Mouse (Mus musculus) limb, embryonic 15.5 days (tissue): Measurements from ENCODE around the gene Gm9936. TPM values are rescaled to one million over a fixed set of nuclear protein-coding genes. Genes with fewer than 3 reads are reported as not detected.

Experiments used
- ATAC-seq: fragments of 200-750 bp; cut with Nextera tagmentation; 2 replicates; pipeline ENCODE4 v1.8.0; 2017; ENCODE audit warnings: low read depth, moderate TSS enrichment; ENCODE audit not compliant: insufficient number of reproducible peaks, low FRiP score, low TSS enrichment
- H3K27ac ChIP-seq: fragments of 300-500 bp; sonication (generic); 2 replicates; pipeline ENCODE4 v1.5.1; 2015; ENCODE audit warnings: moderate library complexity, mild to moderate bottlenecking, inconsistent platforms
- H3K27me3 ChIP-seq: fragments of 300-500 bp; sonication (generic); 2 replicates; pipeline ENCODE4 v1.6.1; 2015; ENCODE audit warnings: inconsistent platforms
- H3K36me3 ChIP-seq: fragments of 300-500 bp; sonication (generic); 2 replicates; pipeline ENCODE4 v1.6.1; 2015; ENCODE audit warnings: inconsistent platforms
- H3K4me1 ChIP-seq: fragments of 300-500 bp; sonication (generic); 2 replicates; pipeline ENCODE4 v1.6.1; 2015; ENCODE audit warnings: inconsistent platforms
- H3K4me2 ChIP-seq: fragments of 300-500 bp; sonication (generic); 2 replicates; pipeline ENCODE4 v1.6.1; 2015; ENCODE audit warnings: mild to moderate bottlenecking, inconsistent platforms
- H3K4me3 ChIP-seq: fragments of 300-500 bp; sonication (generic); 2 replicates; pipeline ENCODE4 v1.5.1; 2015; ENCODE audit warnings: mild to moderate bottlenecking, inconsistent platforms
- H3K9ac ChIP-seq: fragments of 300-500 bp; sonication (generic); 2 replicates; pipeline ENCODE4 v1.6.1; 2015; ENCODE audit warnings: inconsistent platforms
- H3K9me3 ChIP-seq: fragments of 300-500 bp; sonication (generic); 2 replicates; pipeline ENCODE4 v1.6.1; 2016; ENCODE audit warnings: inconsistent platforms
- WGBS: fragments of 180-500 bp; shearing (Covaris S2); methylation state at CpG from one replicate; pipeline ENCODE4 v1.1.7; 2015; 5-methylcytosine and 5-hydroxymethylcytosine counted together
- microRNA-seq: library from miRNA; unstranded; fragments of <30 nt; microRNA quantifications from one replicate; pipeline ENCODE4, GENCODE M21; 2016
- polyA plus RNA-seq: library from polyadenylated mRNA; unstranded; fragments of >200 nt; fragmentation: Nextera tagmentation; extraction: Ambion mirVana; gene quantifications from 2 replicates; pipeline ENCODE4 v1.2.1, GENCODE M21; 2015

The Gm9936 gene
- polyA plus RNA-seq, 1 experiment from 2014 or later: 0.05 TPM

GRCm38 (mm10) chr5:114808385-114808784 lies 50.1 kb downstream of the Gm9936 start:
- H3K4me1 ChIP-seq: peaks cover 40% of the 10 kb centered on the region
- no peak for ATAC-seq
- H3K27ac ChIP-seq: no peak overlapping the region; the same call in 1 of the 2 replicates
- H3K9ac ChIP-seq: no peak overlapping the region
- H3K4me2 ChIP-seq: no peak overlapping the region
- H3K27me3 ChIP-seq: no peaks in the 10 kb centered on the region
- peaks cover 41% of the 10 kb centered on the region for H3K36me3 ChIP-seq
- no peaks in the 10 kb centered on the region for H3K9me3 ChIP-seq
- H3K4me3 ChIP-seq: no peak overlapping the region
- 67% methylated on average over 8 of the region's 8 CpGs for WGBS

GRCm38 (mm10) chr5:114807893-114808292 lies 50.6 kb downstream of the Gm9936 start:
- H3K27ac ChIP-seq: peak overlapping the region; percentile 33; the same call in 1 of the 2 replicates
- no peak overlapping the region for H3K9ac ChIP-seq
- no peak overlapping the region for H3K4me2 ChIP-seq
- no peak for ATAC-seq
- H3K36me3 ChIP-seq: peaks cover 46% of the 10 kb centered on the region
- 41% methylated on average over 6 of the region's 6 CpGs for WGBS
- H3K4me3 ChIP-seq: no peak overlapping the region
- no peaks in the 10 kb centered on the region for H3K9me3 ChIP-seq
- peaks cover 39% of the 10 kb centered on the region for H3K4me1 ChIP-seq
- H3K27me3 ChIP-seq: no peaks in the 10 kb centered on the region

- H3K36me3 ChIP-seq: peaks cover 50% of the 10 kb centered on the region
These were observed 51.0 kb downstream of the Gm9936 start for GRCm38 (mm10) chr5:114807468-114807867.

GRCm38 (mm10) chr5:114807063-114807462 lies 51.4 kb downstream of the Gm9936 start:
- H3K4me2 ChIP-seq: no peak overlapping the region
- no peak overlapping the region for H3K4me3 ChIP-seq
- no peaks in the 10 kb centered on the region for H3K9me3 ChIP-seq
- WGBS: 43% methylated on average over 9 of the region's 9 CpGs
- 0 out of 2 replicates have a peak overlapping the region, but pooled peaks have one; percentile 4 for H3K9ac ChIP-seq
- H3K27ac ChIP-seq: peak overlapping the region; percentile 33
- ATAC-seq: no peak
- H3K27me3 ChIP-seq: no peaks in the 10 kb centered on the region
- peaks cover 54% of the 10 kb centered on the region for H3K36me3 ChIP-seq
- H3K4me1 ChIP-seq: peaks cover 32% of the 10 kb centered on the region

More at GRCm38 (mm10) chr5:114807468-114807867, 51.0 kb downstream of the Gm9936 start:
- Histone ChIP-seq H3K4me1 (peaks cover 35% of the 10 kb centered on the region), H3K9me3 (no peaks in the 10 kb centered on the region), H3K9ac (0 out of 2 replicates have a peak overlapping the region, but pooled peaks have one; percentile 4), H3K4me3 (no peak overlapping the region), H3K27me3 (no peaks in the 10 kb centered on the region), H3K27ac (peak overlapping the region; percentile 33), H3K4me2 (no peak overlapping the region)
- 27% methylated on average over 8 of the region's 8 CpGs for WGBS
- 0 out of 2 replicates have a peak, but pooled peaks have one; percentile 46 for ATAC-seq

- Histone ChIP-seq H3K27ac (peak overlapping the region; percentile 33), H3K27me3 (no peaks in the 10 kb centered on the region), H3K4me2 (no peak overlapping the region), H3K4me1 (peaks cover 32% of the 10 kb centered on the region), H3K4me3 (no peak overlapping the region), H3K9ac (no peak overlapping the region), H3K36me3 (peaks cover 59% of the 10 kb centered on the region), H3K9me3 (no peaks in the 10 kb centered on the region)
- WGBS: 77% methylated on average over 8 of the region's 8 CpGs
- ATAC-seq: no peak
These were observed 51.8 kb downstream of the Gm9936 start for GRCm38 (mm10) chr5:114806636-114807035.

Small RNA genes within 50 kb of the gene (microRNA-seq; reads per million reads assigned to microRNA genes)
- gene Mir6240: 6.3 reads per million, percentile 19 among the genes with 10 or more reads in this experiment

Other genes with a start within 250 kb of the Gm9936 start
- 14.8 and 16.2 TPM in 2 replicates for gene Trpv4, start 200.3 kb downstream of the Gm9936 start, polyA plus RNA-seq
- gene Gltp, start 167.7 kb downstream of the Gm9936 start, polyA plus RNA-seq: 688 and 696 TPM in 2 replicates
- gene Tchp, start 150.9 kb downstream of the Gm9936 start, polyA plus RNA-seq: 12.8 and 15.1 TPM in 2 replicates
- 40.8 and 47.0 TPM in 2 replicates for gene Ankrd13a, start 84.0 kb downstream of the Gm9936 start, polyA plus RNA-seq
- 44.9 and 47.8 TPM in 2 replicates for gene Git2, start 83.2 kb downstream of the Gm9936 start, polyA plus RNA-seq
- gene 1500011B03Rik, start 35.2 kb downstream of the Gm9936 start, polyA plus RNA-seq: 73.5 and 76.4 TPM in 2 replicates
- not detected in 2 replicates for gene 4930519G04Rik, start 5.0 kb downstream of the Gm9936 start, polyA plus RNA-seq
- gene Oasl2, start 38.3 kb upstream of the Gm9936 start, polyA plus RNA-seq: 2.6 and 3.2 TPM in 2 replicates
- gene Oasl1, start 64.6 kb upstream of the Gm9936 start, polyA plus RNA-seq: 0.66 and 1.1 TPM in 2 replicates
- 58.8 and 63.3 TPM in 2 replicates for gene 2210016L21Rik, start 83.5 kb upstream of the Gm9936 start, polyA plus RNA-seq
- gene Hnf1a, start 112.4 kb upstream of the Gm9936 start, polyA plus RNA-seq: not detected in 2 replicates
- gene Sppl3, start 152.5 kb upstream of the Gm9936 start, polyA plus RNA-seq: 18.6 and 19.9 TPM in 2 replicates
- gene Gm10401, start 239.6 kb upstream of the Gm9936 start, polyA plus RNA-seq: 36.8 and 48.3 TPM in 2 replicates